Mouse (Mus musculus): ENCODE measurements around the gene Ampd1.

DNA sequence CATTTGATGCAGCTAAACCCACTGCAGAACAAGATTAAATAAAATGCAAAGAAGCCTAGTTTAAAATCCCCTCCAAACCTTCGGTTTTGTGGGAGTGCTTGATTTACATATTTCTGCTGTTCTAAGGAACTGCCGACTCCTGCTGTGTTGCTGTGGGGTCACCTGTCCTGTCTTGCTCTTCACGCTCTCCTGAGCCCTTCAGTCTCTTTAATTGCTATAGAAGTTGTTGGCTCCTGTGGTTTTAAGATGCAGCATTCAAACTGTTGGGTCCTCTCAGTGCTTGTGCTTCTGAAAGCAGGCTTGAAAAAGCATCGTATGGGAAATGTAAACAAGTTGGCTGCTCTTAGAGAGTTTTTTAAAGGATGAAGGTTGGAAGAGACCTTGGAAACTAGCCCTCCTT lies 54.4 kb downstream of the Ampd1 start:
- TF ChIP-seq CTCF (IDR thresholded peaks at IDR 0.05; ENCODE audit: borderline replicate concordance, insufficient read depth, low read length) (no peak), POLR2A (IDR thresholded peaks at IDR 0.05; ENCODE audit: low read depth, low read length) (no peak)
